Mouse (Mus musculus) G1E (cell line): ENCODE results near the gene Ccnl1. TPM values are rescaled to one million over a fixed set of nuclear protein-coding genes. Genes with fewer than 3 reads are reported as not detected.
A peak's percentile ranks its signal among the peaks of the same experiment; 100 is the strongest.

Experiments used
- ATAC-seq: 2 replicates; pipeline ENCODE4 v1.8.0; 2016; ENCODE audit warnings: mild to moderate bottlenecking; ENCODE audit not compliant: insufficient number of reproducible peaks, poor library complexity, low FRiP score, severe bottlenecking; ENCODE audit errors: extremely low read depth
- DNase-seq: peaks from one replicate; pipeline ENCODE4 v3.0.0; 2012; ENCODE audit warnings: low spot score
- H3K27me3 ChIP-seq: 2 replicates; pipeline ENCODE4 v1.6.1; 2012; ENCODE audit warnings: mild to moderate bottlenecking, low read length, inconsistent platforms; ENCODE audit not compliant: insufficient read depth
- H3K36me3 ChIP-seq: replicated peaks from 2 replicates; pipeline ENCODE3; 2012; ENCODE audit warnings: mild to moderate bottlenecking, inconsistent platforms
- H3K4me1 ChIP-seq: 2 replicates; pipeline ENCODE4 v1.6.1; 2012; ENCODE audit warnings: low read depth, low read length, inconsistent platforms, mixed read lengths; ENCODE audit not compliant: insufficient read depth
- H3K4me3 ChIP-seq: 2 replicates; pipeline ENCODE4 v1.5.1; 2012; ENCODE audit warnings: low read depth, mild to moderate bottlenecking, inconsistent platforms, low read length, moderate library complexity, mixed read lengths
- H3K9me3 ChIP-seq: replicated peaks from 2 replicates; pipeline ENCODE4 v1.6.1; 2012; ENCODE audit warnings: inconsistent platforms
- CTCF ChIP-seq: IDR thresholded peaks from 2 replicates; pipeline ENCODE4 v1.5.1; 2012; ENCODE audit warnings: low read depth, low read length, inconsistent platforms, mixed read lengths
- GATA1 ChIP-seq: IDR thresholded peaks from 2 replicates; pipeline ENCODE4 v1.6.1; 2012; ENCODE audit warnings: borderline replicate concordance, low read length, inconsistent platforms, mixed read lengths
- GATA2 ChIP-seq: IDR thresholded peaks from 2 replicates; pipeline ENCODE4 v1.6.1; 2012; ENCODE audit warnings: low read depth, low read length, inconsistent platforms, borderline replicate concordance
- POLR2AphosphoS5 ChIP-seq: IDR thresholded peaks from 2 replicates; pipeline ENCODE4 v1.6.1; 2012; ENCODE audit warnings: low read depth, low read length, inconsistent platforms; ENCODE audit not compliant: insufficient replicate concordance
- TAL1 ChIP-seq: conservative IDR thresholded peaks from 2 replicates; pipeline ENCODE4 v1.6.1; 2012; ENCODE audit warnings: low read depth, low read length, inconsistent platforms, mixed read lengths
- polyA plus RNA-seq: library from polyadenylated mRNA; stranded (reverse); fragments of >175 nt; gene quantifications from 2 replicates; pipeline ENCODE4 v1.2.3, GENCODE M21; 2012
- total RNA-seq, 2 experiments: library from RNA; stranded (forward) in 1 of 2; stranded (reverse) in 1 of 2; fragments of 200-1000 nt in 1 of 2; fragments of >200 nt in 1 of 2; fragmentation: Nextera tagmentation in 1 of 2; gene quantifications; 2 replicates each; pipeline ENCODE4 v1.2.3; 2014 to 2017

Ccnl1 gene
- total and polyA plus RNA-seq, 3 experiments: 30.5 to 227 (median 167) TPM

DNA sequence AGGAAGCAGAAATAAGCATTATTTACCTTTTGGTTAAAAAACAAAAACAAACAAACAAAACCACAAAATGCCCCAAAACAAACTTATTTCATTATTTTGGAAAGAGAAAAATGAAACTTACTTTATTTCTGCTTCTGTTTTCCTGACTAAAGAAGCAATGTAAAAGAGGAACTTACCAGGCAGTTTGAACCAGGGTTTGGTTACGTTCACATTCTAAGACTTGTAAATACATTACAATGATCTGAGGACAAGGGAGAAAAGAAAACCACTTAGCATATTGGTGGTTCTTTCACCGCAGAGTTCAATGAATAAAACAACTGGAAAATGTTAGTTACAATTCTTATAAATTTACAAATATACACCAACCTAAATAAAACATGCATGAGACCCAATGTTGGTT, 7.7 kb downstream of the Ccnl1 start:
- TF ChIP-seq POLR2AphosphoS5 (no peak), GATA2 (no peak), TAL1 (no peak), GATA1 (no peak), CTCF (no peak)
- H3K36me3 ChIP-seq: peaks cover 80% of the 10 kb centered on the region
- no peaks in the 10 kb centered on the region for H3K9me3 ChIP-seq
- no peaks in the 10 kb centered on the region for H3K27me3 ChIP-seq
- no peak for DNase-seq
- peaks cover 22% of the 10 kb centered on the region for H3K4me1 ChIP-seq
- H3K4me3 ChIP-seq: no peak overlapping the region
- ATAC-seq: no peak

DNA sequence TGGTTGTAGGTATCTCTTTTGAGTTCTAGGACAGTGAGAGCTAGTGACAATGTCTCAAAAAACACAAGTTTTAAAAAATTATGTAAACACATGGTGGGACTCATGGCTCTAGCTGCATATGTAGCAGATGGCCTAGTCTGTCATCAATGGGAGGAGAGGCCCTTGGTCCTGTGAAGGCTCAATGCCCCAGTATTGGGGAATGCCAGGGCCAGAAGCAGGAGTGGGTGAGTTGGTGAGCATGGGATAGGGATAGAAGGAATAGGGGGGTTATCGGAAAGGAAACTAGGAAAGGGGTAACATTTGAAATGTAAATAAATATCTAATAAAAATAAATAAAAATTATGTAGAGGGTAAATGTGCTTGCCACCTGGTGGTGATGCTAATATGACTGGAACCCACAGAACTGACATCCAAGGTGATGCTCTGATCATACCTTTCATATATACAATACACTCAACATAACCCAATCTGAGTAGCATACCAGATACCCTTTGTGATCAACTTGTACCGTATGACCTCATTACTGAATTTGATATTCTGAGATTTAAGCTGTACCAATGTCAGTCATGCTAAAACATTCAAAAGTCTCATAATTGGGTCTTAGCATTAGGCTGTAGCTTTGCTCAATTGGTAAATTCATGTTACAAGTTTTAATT, 12.6 kb downstream of the Ccnl1 start:
- Histone ChIP-seq H3K9me3 (no peaks in the 10 kb centered on the region), H3K36me3 (peaks cover 61% of the 10 kb centered on the region), H3K4me3 (no peak overlapping the region), H3K27me3 (no peaks in the 10 kb centered on the region), H3K4me1 (peaks cover 15% of the 10 kb centered on the region)
- DNase-seq: no peak
- no peak for ATAC-seq
- TF ChIP-seq CTCF (no peak), TAL1 (no peak), GATA2 (no peak), POLR2AphosphoS5 (no peak), GATA1 (no peak)

DNA sequence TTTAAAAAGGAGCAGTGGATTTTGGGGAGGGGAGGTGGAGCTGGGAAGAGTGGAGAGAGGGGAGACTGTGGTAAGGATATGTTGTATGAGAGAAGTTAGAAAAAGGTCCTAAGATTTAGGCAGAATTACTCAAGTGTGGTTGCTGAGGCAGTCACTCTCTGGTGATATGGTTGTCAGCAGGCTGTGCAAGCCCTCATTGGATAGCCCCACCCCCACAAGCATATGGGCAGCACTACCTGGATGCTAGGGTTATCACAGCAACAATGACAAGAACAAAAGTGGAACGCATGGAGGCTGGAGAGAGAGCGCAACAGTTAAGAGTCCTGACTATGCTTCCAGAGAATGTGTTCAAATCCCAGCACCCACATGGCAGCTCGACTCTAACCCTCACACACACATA, 13.3 kb downstream of the Ccnl1 start:
- ATAC-seq: no peak; the same call in 1 of the 2 replicates
- no peak for TF ChIP-seq TAL1
- TF ChIP-seq POLR2AphosphoS5: no peak
- no peak for TF ChIP-seq GATA2
- no peak for TF ChIP-seq GATA1
- TF ChIP-seq CTCF: no peak
- Histone ChIP-seq H3K4me3 (no peak overlapping the region), H3K36me3 (peaks cover 54% of the 10 kb centered on the region), H3K9me3 (no peaks in the 10 kb centered on the region), H3K27me3 (no peaks in the 10 kb centered on the region), H3K4me1 (peaks cover 13% of the 10 kb centered on the region)
- DNase-seq: no peak

DNA sequence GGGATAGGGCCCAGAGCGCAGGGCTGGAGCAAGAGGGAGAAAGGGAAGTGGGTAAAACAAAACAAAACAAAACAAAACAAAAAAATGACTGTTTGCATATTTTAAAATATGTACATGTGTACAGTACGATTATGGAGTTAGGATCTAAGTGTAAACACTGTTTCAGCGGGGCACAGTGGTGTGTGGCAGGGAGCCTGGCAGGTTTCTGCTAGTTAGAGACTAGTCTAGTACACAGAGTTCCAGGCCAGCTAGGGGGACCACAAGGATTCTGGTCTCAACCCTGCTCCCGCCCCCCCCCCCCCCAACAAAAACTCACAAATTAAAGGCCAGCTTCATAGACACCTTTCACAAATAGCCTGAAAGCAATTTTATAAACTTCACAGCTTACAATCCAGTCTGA, 14.6 kb downstream of the Ccnl1 start:
- no peaks in the 10 kb centered on the region for H3K9me3 ChIP-seq
- H3K4me1 ChIP-seq: peaks cover 13% of the 10 kb centered on the region
- no peak for DNase-seq
- H3K27me3 ChIP-seq: no peaks in the 10 kb centered on the region
- ATAC-seq: no peak
- no peak overlapping the region for H3K4me3 ChIP-seq
- TF ChIP-seq TAL1: no peak
- TF ChIP-seq GATA2: no peak
- TF ChIP-seq POLR2AphosphoS5: no peak
- TF ChIP-seq GATA1: no peak
- no peak for TF ChIP-seq CTCF
- H3K36me3 ChIP-seq: peaks cover 43% of the 10 kb centered on the region

DNA sequence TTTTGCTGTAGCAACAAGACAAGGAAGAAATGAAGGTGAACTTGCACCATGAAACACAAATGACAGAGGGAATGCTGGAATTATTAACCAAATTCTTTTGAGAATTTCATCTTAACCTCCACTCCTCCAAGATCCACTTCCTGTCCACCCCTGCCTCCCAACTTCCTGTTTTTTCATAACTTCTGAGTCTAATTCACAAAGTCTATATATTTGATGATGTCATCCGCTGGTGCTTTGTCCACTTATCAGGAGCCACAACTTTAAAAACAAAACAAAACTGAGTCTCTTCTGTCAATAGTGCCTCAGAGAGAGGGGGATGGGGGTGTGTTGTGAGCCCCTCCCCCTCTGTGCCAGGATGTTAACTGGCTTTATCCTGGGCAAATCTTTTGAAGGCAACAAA, 17.0 kb downstream of the Ccnl1 start:
- DNase-seq (peak; percentile 36), ATAC-seq (no peak)
- Histone ChIP-seq H3K4me1 (peaks cover 13% of the 10 kb centered on the region), H3K9me3 (no peaks in the 10 kb centered on the region), H3K36me3 (peaks cover 19% of the 10 kb centered on the region), H3K4me3 (no peak overlapping the region), H3K27me3 (peaks cover 10% of the 10 kb centered on the region; the same call in 1 of the 2 replicates)
- TF ChIP-seq GATA2: no peak
- no peak for TF ChIP-seq TAL1
- no peak for TF ChIP-seq POLR2AphosphoS5
- TF ChIP-seq CTCF: no peak
- no peak for TF ChIP-seq GATA1

DNA sequence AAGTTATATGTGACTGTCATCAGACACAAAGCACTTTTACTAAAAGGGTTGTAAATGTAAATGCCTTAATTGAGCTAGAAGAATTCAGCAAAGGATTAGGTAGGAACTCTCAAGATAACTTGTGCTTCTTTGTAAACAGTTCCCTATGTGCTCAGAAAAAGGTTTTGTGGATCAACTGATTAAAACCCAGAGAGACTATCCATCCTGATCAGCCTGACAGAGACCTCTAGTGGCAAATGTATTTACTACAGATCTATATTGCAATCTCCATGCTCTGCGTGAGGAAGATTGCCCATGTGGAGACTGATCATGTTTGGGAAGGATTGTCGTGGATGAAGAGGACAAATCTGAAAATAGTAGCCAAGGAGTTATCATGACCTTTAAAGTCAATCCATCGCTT, 19.8 kb downstream of the Ccnl1 start:
- Histone ChIP-seq H3K9me3 (no peaks in the 10 kb centered on the region), H3K36me3 (no peaks in the 10 kb centered on the region), H3K4me3 (no peak overlapping the region), H3K4me1 (peaks cover 10% of the 10 kb centered on the region), H3K27me3 (peaks cover 13% of the 10 kb centered on the region; the same call in 1 of the 2 replicates)
- TF ChIP-seq TAL1 (no peak), GATA2 (no peak), CTCF (no peak), POLR2AphosphoS5 (no peak), GATA1 (no peak)
- 0 out of 2 replicates have a peak, but pooled peaks have one; percentile 38 for ATAC-seq
- DNase-seq: peak; percentile 16
